Mouse (Mus musculus) erythroblast, adult 5-6 weeks (primary cell): ENCODE data around the gene B3galt2. TPM values are rescaled to one million over a fixed set of nuclear protein-coding genes. Genes with fewer than 3 reads are reported as not detected.

Experiments used
- ATAC-seq: replicated peaks from 2 replicates; pipeline ENCODE4 v1.8.0; 2016; ENCODE audit warnings: moderate number of reproducible peaks, mild to moderate bottlenecking, moderate TSS enrichment, inconsistent platforms; ENCODE audit not compliant: poor library complexity, low FRiP score, severe bottlenecking
- total RNA-seq, 2 experiments: library from RNA; stranded (forward) in 1 of 2; stranded (reverse) in 1 of 2; fragments of 150-400 nt in 1 of 2; fragments of 200-764, 138-1000 nt in 1 of 2; gene quantifications; 2 replicates each; pipeline versions ENCODE4 v1.2.3 to v1.2.4; 2015 to 2017; ENCODE audit warnings: low replicate concordance in 2 of 2

The B3galt2 gene
- total RNA-seq, 2 experiments from 2014 or later = not detected

- peak; percentile 69 for ATAC-seq
Measured at GRCm38 (mm10) chr1:143702141-143702740, 61.8 kb downstream of the B3galt2 start.

GRCm38 (mm10) chr1:143702741-143703262 lies 62.3 kb downstream of the B3galt2 start, which contains the start of gene Cdc73:
Gene Cdc73, minus strand, starts transcription at chr1:143702893.
- ATAC-seq = peak; percentile 95

Other genes starting within 250 kb of the B3galt2 start
- gene Cdc73, start 62.2 kb downstream of the B3galt2 start, total RNA-seq (2015; ENCODE audit: low replicate concordance) = 16.3 and 26.1 TPM in 2 replicates
- 13.4 and 18.9 TPM in 2 replicates for gene Cdc73, start 62.2 kb downstream of the B3galt2 start, total RNA-seq (2017; ENCODE audit: low replicate concordance)
- gene Glrx2, start 75.7 kb downstream of the B3galt2 start, total RNA-seq (2015; ENCODE audit: low replicate concordance) = 30.9 and 35.5 TPM in 2 replicates
- gene Glrx2, start 75.7 kb downstream of the B3galt2 start, total RNA-seq (2017; ENCODE audit: low replicate concordance) = 4.3 and 9.2 TPM in 2 replicates
- 0.42 and 0.96 TPM in 2 replicates for gene Trove2, start 136.4 kb downstream of the B3galt2 start, total RNA-seq (2015; ENCODE audit: low replicate concordance)
- gene Trove2, start 136.4 kb downstream of the B3galt2 start, total RNA-seq (2017; ENCODE audit: low replicate concordance) = 1.2 and 1.5 TPM in 2 replicates
- 26.7 and 35.5 TPM in 2 replicates for gene Uchl5, start 136.6 kb downstream of the B3galt2 start, total RNA-seq (2015; ENCODE audit: low replicate concordance)
- gene Uchl5, start 136.6 kb downstream of the B3galt2 start, total RNA-seq (2017; ENCODE audit: low replicate concordance) = 33.1 and 46.7 TPM in 2 replicates